Mouse (Mus musculus) megakaryocyte, adult 5-6 weeks (primary cell): ENCODE results near the gene Wnt11. TPM values are rescaled to one million over a fixed set of nuclear protein-coding genes. Genes with fewer than 3 reads are reported as not detected.

Source experiments
- ATAC-seq: 2 replicates; pipeline ENCODE4 v1.8.0; 2016; ENCODE audit warnings: mild to moderate bottlenecking, inconsistent platforms; ENCODE audit not compliant: poor library complexity, severe bottlenecking
- total RNA-seq, 2 experiments: library from RNA; stranded (forward) in 1 of 2; stranded (reverse) in 1 of 2; fragments of 153-499, 151-499 nt in 1 of 2; fragments of 221-1000, 200-1000 nt in 1 of 2; gene quantifications; 2 replicates each; pipeline versions ENCODE4 v1.2.3 to v1.2.4; 2015 to 2017

Wnt11 gene
- total RNA-seq, 2 experiments from 2014 or later, result 0.15 TPM; not detected in 1

GRCm38 (mm10) chr7:98901120-98901519, 66.2 kb downstream of the Wnt11 start:
- no peak for ATAC-seq

GRCm38 (mm10) chr7:98903884-98904283, 69.0 kb downstream of the Wnt11 start:
- no peak for ATAC-seq

Other genes starting within 250 kb of the Wnt11 start
- 71.4 and 79.9 TPM in 2 replicates for gene Emsy, start 178.3 kb upstream of the Wnt11 start, total RNA-seq (2015)
- 37.3 and 43.7 TPM in 2 replicates for gene Emsy, start 178.3 kb upstream of the Wnt11 start, total RNA-seq (2017)
- gene Thap12, start 132.0 kb upstream of the Wnt11 start, total RNA-seq (2015), result 17.7 and 18.8 TPM in 2 replicates
- gene Thap12, start 132.0 kb upstream of the Wnt11 start, total RNA-seq (2017), result 27.2 and 35.4 TPM in 2 replicates